Mouse (Mus musculus) kidney, adult 2 months (tissue): ENCODE measurements at regions not wholly inside any gene's neighbourhood (a gene's known extent, or its start where the extent isn't known, plus 50 kb on each side); places are given as distances from the start of the nearest gene placed in this dataset.

ENCODE experiments used
- CTCF ChIP-seq: fragments of 200-500 bp; conservative IDR thresholded peaks from 2 replicates; pipeline ENCODE4 v1.5.1; 2011; ENCODE audit warnings: low read depth, mild to moderate bottlenecking, control low read depth, low read length, moderate library complexity, mixed read lengths; ENCODE audit not compliant: insufficient read depth, insufficient read length
- POLR2A ChIP-seq: fragments of 200-500 bp; IDR thresholded peaks from one replicate; pipeline ENCODE4 v1.6.1; 2011; ENCODE audit warnings: low read depth, low read length, control low read depth

- TF ChIP-seq CTCF (no peak), POLR2A (no peak)
Observed at GRCm38 (mm10) chr2:50373006-50373405, 76.4 kb upstream of the Mmadhc start.
